Mouse (Mus musculus): Measurements from ENCODE around the gene Grhl3. TPM values are rescaled to one million over a fixed set of nuclear protein-coding genes. Genes with fewer than 3 reads are reported as not detected.

Grhl3 gene
- total and polyA plus RNA-seq, 3 experiments = not detected

DNA sequence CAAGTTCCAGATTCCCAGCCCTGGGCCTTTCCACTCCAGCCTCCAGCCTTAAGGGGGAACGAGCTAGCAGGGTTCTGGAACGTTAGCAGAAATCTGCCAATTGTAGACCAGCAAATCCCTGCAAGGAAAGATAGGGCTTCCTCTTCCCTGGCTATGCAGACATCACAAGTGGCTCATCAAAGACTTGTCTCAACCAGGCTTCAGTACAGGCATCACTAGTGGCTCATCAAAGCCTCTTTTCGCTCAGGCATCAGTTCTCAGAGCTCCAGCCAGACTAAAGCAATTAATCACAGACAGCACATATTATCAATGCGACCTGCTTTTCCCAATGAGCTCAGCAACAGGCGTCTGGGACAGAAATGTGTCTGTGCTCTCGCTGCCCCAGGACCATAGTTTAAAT is 40.4 kb downstream of the Grhl3 start:
- no peaks in the 10 kb centered on the region for H3K36me3 ChIP-seq (replicated peaks in 1 of 2; ENCODE audit: control insufficient read depth in 1 of 2, insufficient read depth in 1 of 2, low read length in 1 of 2)
- no peak overlapping the region for H3K4me2 ChIP-seq (ENCODE audit: insufficient read depth, low read depth, poor library complexity, severe bottlenecking)
- TF ChIP-seq KAT2A (IDR thresholded peaks at IDR 0.05; ENCODE audit: insufficient replicate concordance, low read length) (no peak), CHD1 (IDR thresholded peaks at IDR 0.05; ENCODE audit: low read depth, low read length) (no peak), MAFK (IDR thresholded peaks at IDR 0.05; ENCODE audit: insufficient replicate concordance, low read length) (no peak), SMC3 (IDR thresholded peaks at IDR 0.05; ENCODE audit: low read depth, low read length) (no peak), HCFC1 (IDR thresholded peaks at IDR 0.05; ENCODE audit: low read depth, low read length) (no peak), USF2 (conservative IDR thresholded peaks at IDR 0.05; ENCODE audit: low read depth, low read length) (no peak), MYC (IDR thresholded peaks at IDR 0.05; ENCODE audit: low read depth, low read length) (no peak), POLR2AphosphoS2 (IDR thresholded peaks at IDR 0.05; ENCODE audit: low read depth, low read length) (no peak), USF1 (IDR thresholded peaks at IDR 0.05; ENCODE audit: low read depth, low read length) (no peak), TBP (conservative IDR thresholded peaks at IDR 0.05; ENCODE audit: low read depth, low read length) (no peak), ZC3H11A (IDR thresholded peaks at IDR 0.05; ENCODE audit: low read depth, low read length) (no peak), CHD2 (IDR thresholded peaks at IDR 0.05; ENCODE audit: low read length) (no peak), RAD21 (IDR thresholded peaks at IDR 0.05; ENCODE audit: low read depth, low read length) (no peak), TCF12 (IDR thresholded peaks at IDR 0.05; ENCODE audit: low read depth, low read length) (no peak), ZKSCAN1 (IDR thresholded peaks at IDR 0.05; ENCODE audit: borderline replicate concordance, low read depth, low read length) (no peak), SIN3A (IDR thresholded peaks at IDR 0.05; ENCODE audit: low read length) (no peak), ETS1 (conservative IDR thresholded peaks at IDR 0.05; ENCODE audit: low read depth, low read length) (no peak)
- H3K4me1 ChIP-seq (ENCODE audit: control insufficient read depth in 1 of 2, insufficient read depth in 2 of 2) = peaks cover 2 to 11% of the 10 kb centered on the region in 2 experiments; a peak in 3 of 4 replicates
- no peak overlapping the region for H3K9ac ChIP-seq (ENCODE audit: insufficient read depth, low read depth)
- no peak overlapping the region for H3K27ac ChIP-seq (ENCODE audit: insufficient read depth, low read depth)
- dilution Hi-C loops (cut with MboI; ENCODE audit: extremely low pct_ligation_motif_present, extremely low pct_unique_long_range_greater_than_20kb, low sequenced_read_pairs) = no loop called here
- no peak for DNase-seq (ENCODE audit: extremely low read depth)
- no peak overlapping the region for H3K4me3 ChIP-seq (replicated peaks in 1 of 3; ENCODE audit: low read depth in 2 of 3, low read length in 2 of 3, poor library complexity in 1 of 3)
- in situ Hi-C loops (cut with MboI; ENCODE audit: low pct_ligation_motif_present, low pct_unique_long_range_greater_than_20kb, low sequenced_read_pairs) = no loop called here
- peaks cover 32% of the 10 kb centered on the region for H3K27me3 ChIP-seq (replicated peaks)
- peaks cover 18% of the 10 kb centered on the region for H3K9me3 ChIP-seq (replicated peaks; ENCODE audit: low read length)
- no peaks in the 10 kb centered on the region for H3K79me2 ChIP-seq (replicated peaks; ENCODE audit: control insufficient read depth, extremely low read depth, insufficient read depth, poor library complexity, severe bottlenecking)

DNA sequence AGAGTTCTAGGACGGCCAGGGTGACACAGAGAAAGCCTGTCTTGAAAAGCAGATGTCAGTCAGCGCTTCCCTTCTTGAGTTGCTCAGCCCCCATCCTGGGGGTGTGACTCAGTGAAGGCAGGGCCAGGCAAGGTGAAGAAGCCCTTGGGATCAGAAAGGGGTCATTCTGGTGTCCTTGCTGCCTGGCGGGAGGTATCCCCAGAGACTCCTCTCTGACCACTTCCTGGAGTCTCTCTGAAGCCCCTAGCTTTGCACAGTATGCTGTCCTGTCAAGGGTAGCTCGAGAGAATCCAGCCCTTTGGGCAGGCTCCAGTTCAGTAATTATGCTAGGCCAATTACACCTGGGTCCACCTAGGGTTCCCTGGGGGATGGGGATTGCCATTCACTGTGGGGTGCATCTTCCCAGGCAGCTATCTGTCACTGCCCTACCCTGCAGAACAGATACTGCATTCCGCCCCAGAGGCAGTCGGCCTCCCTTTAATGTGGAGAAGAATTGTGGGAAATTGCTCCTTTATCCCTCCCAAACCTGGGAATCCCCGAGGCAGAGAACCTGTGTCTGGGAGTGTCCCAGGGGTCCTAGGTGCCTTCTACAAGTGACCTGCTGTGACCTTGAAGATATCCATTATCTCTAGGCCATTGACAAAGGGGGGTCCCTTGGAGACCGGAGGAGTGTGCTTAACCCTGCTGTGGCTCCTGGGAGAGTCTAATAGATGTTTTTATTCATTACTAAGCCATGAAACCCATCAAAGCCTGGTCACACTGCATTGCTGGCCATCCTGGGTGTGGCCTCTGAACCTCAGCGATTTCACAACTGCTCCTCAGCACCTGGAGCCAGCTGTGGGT is 41.4 kb downstream of the Grhl3 start:
- no peak overlapping the region for H3K4me2 ChIP-seq (ENCODE audit: insufficient read depth, low read depth, poor library complexity, severe bottlenecking)
- in situ Hi-C loops (cut with MboI; ENCODE audit: low pct_ligation_motif_present, low pct_unique_long_range_greater_than_20kb, low sequenced_read_pairs) = no loop called here
- no peaks in the 10 kb centered on the region for H3K36me3 ChIP-seq (replicated peaks in 1 of 2; ENCODE audit: control insufficient read depth in 1 of 2, insufficient read depth in 1 of 2, low read length in 1 of 2)
- peaks cover 18% of the 10 kb centered on the region for H3K9me3 ChIP-seq (replicated peaks; ENCODE audit: low read length)
- H3K4me3 ChIP-seq (replicated peaks in 1 of 3; ENCODE audit: low read depth in 2 of 3, low read length in 2 of 3, poor library complexity in 1 of 3) = no peak overlapping the region
- H3K27me3 ChIP-seq (replicated peaks) = peaks cover 27% of the 10 kb centered on the region
- TF ChIP-seq JUN (IDR thresholded peaks at IDR 0.05; ENCODE audit: insufficient read depth, low read depth, low read length) = no peak
- TF ChIP-seq EP300 (IDR thresholded peaks at IDR 0.05; ENCODE audit: low read length) = no peak
- TF ChIP-seq MYC (IDR thresholded peaks at IDR 0.05; ENCODE audit: low read depth, low read length) = no peak
- no peak for TF ChIP-seq CTCF (conservative IDR thresholded peaks at IDR 0.05 in 1 of 2, IDR thresholded peaks at IDR 0.05 in 1 of 2; ENCODE audit: low read depth in 2 of 2, low read length in 2 of 2)
- TF ChIP-seq ZKSCAN1 (IDR thresholded peaks at IDR 0.05; ENCODE audit: borderline replicate concordance, low read depth, low read length) = no peak
- H3K27ac ChIP-seq (ENCODE audit: insufficient read depth, low read depth) = no peak overlapping the region
- H3K9ac ChIP-seq (ENCODE audit: insufficient read depth, low read depth) = no peak overlapping the region
- H3K79me2 ChIP-seq (replicated peaks; ENCODE audit: control insufficient read depth, extremely low read depth, insufficient read depth, poor library complexity, severe bottlenecking) = no peaks in the 10 kb centered on the region
- H3K4me1 ChIP-seq (ENCODE audit: control insufficient read depth in 1 of 2, insufficient read depth in 2 of 2) = peaks cover 2 to 11% of the 10 kb centered on the region in 2 experiments; a peak in 3 of 4 replicates
- DNase-seq (ENCODE audit: extremely low read depth) = no peak
- dilution Hi-C loops (cut with MboI; ENCODE audit: extremely low pct_ligation_motif_present, extremely low pct_unique_long_range_greater_than_20kb, low sequenced_read_pairs) = no loop called here
